Mouse (Mus musculus) erythroblast, embryonic 14.5 days (primary cell): ENCODE results near the gene Cnot10.

ENCODE experiments used
- GATA1 ChIP-seq: IDR thresholded peaks from 2 replicates; pipeline ENCODE4 v1.6.1; 2012; ENCODE audit warnings: low read length, inconsistent platforms, mixed read lengths
- TAL1 ChIP-seq: IDR thresholded peaks from 3 replicates; pipeline ENCODE4 v1.6.1; 2012; ENCODE audit warnings: low read length, inconsistent platforms, mixed read lengths

GRCm38 (mm10) chr9:114601096-114601495 is 38.9 kb downstream of the Cnot10 start:
- no peak for TF ChIP-seq GATA1
- TF ChIP-seq TAL1, result no peak
